Mouse (Mus musculus) myocyte (in vitro differentiated cells): ENCODE results near the gene Adam12. TPM values are rescaled to one million over a fixed set of nuclear protein-coding genes. Genes with fewer than 3 reads are reported as not detected.

Source experiments
- H3K27me3 ChIP-seq: one replicate; pipeline ENCODE4 v1.6.1; 2011; ENCODE audit not compliant: control insufficient read depth, insufficient read depth, insufficient read length
- H3K36me3 ChIP-seq: one replicate; pipeline ENCODE4 v1.6.1; 2011; ENCODE audit not compliant: control insufficient read depth, insufficient read depth
- H3K4me2 ChIP-seq: one replicate; pipeline ENCODE4 v1.6.1; 2011; ENCODE audit warnings: low read depth, control low read depth
- H3K4me3 ChIP-seq: one replicate; pipeline ENCODE4 v1.5.1; 2011; ENCODE audit warnings: mild to moderate bottlenecking, control low read depth, moderate library complexity
- H3K79me2 ChIP-seq: one replicate; pipeline ENCODE4 v1.6.1; 2011; ENCODE audit not compliant: control insufficient read depth, insufficient read depth
- H3ac ChIP-seq: one replicate; pipeline ENCODE4 v1.6.1; 2011; ENCODE audit not compliant: control insufficient read depth, insufficient read length
- CEBPB ChIP-seq: IDR thresholded peaks from 2 replicates; pipeline ENCODE4 v1.6.1; 2011; ENCODE audit warnings: mild to moderate bottlenecking, moderate library complexity; ENCODE audit not compliant: poor library complexity, insufficient read depth, severe bottlenecking
- E2F4 ChIP-seq: IDR thresholded peaks from one replicate; pipeline ENCODE4 v1.6.1; 2011; ENCODE audit warnings: mild to moderate bottlenecking, control low read depth, moderate library complexity; ENCODE audit not compliant: insufficient read depth
- MAX ChIP-seq: IDR thresholded peaks from one replicate; pipeline ENCODE4 v1.6.1; 2011; ENCODE audit warnings: low read depth, mild to moderate bottlenecking, control low read depth
- MYOD1 ChIP-seq, 3 experiments: IDR thresholded peaks; one replicate each; pipeline ENCODE4 v1.6.1; 2011; ENCODE audit warnings: control low read depth in 2 of 3, low read depth in 2 of 3, mild to moderate bottlenecking in 2 of 3, moderate library complexity in 1 of 3; ENCODE audit not compliant: insufficient read length in 2 of 3, control insufficient read depth in 1 of 3
- MYOG ChIP-seq, 3 experiments: IDR thresholded peaks; one replicate each; pipeline ENCODE4 v1.6.1; 2011; ENCODE audit warnings: control low read depth in 2 of 3, low read depth in 2 of 3, mild to moderate bottlenecking in 2 of 3; ENCODE audit not compliant: insufficient read length in 2 of 3, control insufficient read depth in 1 of 3, insufficient read depth in 1 of 3
- POLR2A ChIP-seq: IDR thresholded peaks from one replicate; pipeline ENCODE4 v1.6.1; 2011; ENCODE audit warnings: low read depth, mild to moderate bottlenecking, control low read depth, moderate library complexity; ENCODE audit not compliant: insufficient read length
- POLR2AphosphoS2 ChIP-seq: IDR thresholded peaks from one replicate; pipeline ENCODE4 v1.6.1; 2011; ENCODE audit warnings: low read depth, control low read depth; ENCODE audit not compliant: insufficient read length
- REST ChIP-seq: IDR thresholded peaks from one replicate; pipeline ENCODE4 v1.6.1; 2011; ENCODE audit warnings: mild to moderate bottlenecking, control low read depth, moderate library complexity; ENCODE audit not compliant: insufficient read depth, insufficient read length
- SRF ChIP-seq: IDR thresholded peaks from one replicate; pipeline ENCODE4 v1.6.1; 2011; ENCODE audit warnings: low read depth; ENCODE audit not compliant: control insufficient read depth, insufficient read length
- TCF12 ChIP-seq: IDR thresholded peaks from one replicate; pipeline ENCODE4 v1.6.1; 2011; ENCODE audit warnings: mild to moderate bottlenecking, control low read depth; ENCODE audit not compliant: poor library complexity, insufficient read depth, severe bottlenecking
- TCF3 ChIP-seq: IDR thresholded peaks from one replicate; pipeline ENCODE4 v1.6.1; 2011; ENCODE audit warnings: low read depth, control low read depth; ENCODE audit not compliant: insufficient read length
- USF1 ChIP-seq: IDR thresholded peaks from one replicate; pipeline ENCODE4 v1.6.1; 2011; ENCODE audit warnings: low read depth, mild to moderate bottlenecking, control low read depth, moderate library complexity
- polyA plus RNA-seq: library from polyadenylated mRNA; unstranded; fragments of >200 nt; fragmentation: generic; extraction: Trizol; gene quantifications from one replicate; pipeline ENCODE4 v1.2.1, GENCODE M21; 2012; ENCODE audit warnings: missing spikeins

Gene Adam12
- polyA plus RNA-seq, 1 experiment, result 7.2 TPM

DNA sequence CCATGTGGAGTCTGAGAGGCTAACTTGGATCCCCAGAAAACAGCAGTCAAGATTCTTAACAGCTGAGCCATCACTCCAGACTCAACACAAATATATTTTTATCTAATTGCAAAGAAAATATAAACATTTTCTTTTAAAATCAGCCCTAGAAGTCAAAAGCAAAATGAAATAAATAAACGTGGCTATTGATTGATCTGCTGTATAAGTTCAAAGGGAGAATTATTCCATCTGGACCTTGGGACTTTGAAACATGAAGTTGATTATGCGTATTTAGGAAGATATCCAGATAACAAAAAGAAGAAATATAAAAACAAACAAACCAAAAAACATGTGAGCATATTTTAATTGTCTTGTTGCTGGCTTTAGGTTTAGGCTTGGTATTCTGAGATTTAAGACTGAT is 3.6 kb upstream of the Adam12 start:
- no peaks in the 10 kb centered on the region for H3K27me3 ChIP-seq
- H3K79me2 ChIP-seq, result no peaks in the 10 kb centered on the region
- no peak overlapping the region for H3K4me2 ChIP-seq
- no peaks in the 10 kb centered on the region for H3K36me3 ChIP-seq
- no peak overlapping the region for H3K4me3 ChIP-seq
- H3ac ChIP-seq, result no peak overlapping the region
- TF ChIP-seq MYOG (IDR thresholded peaks at IDR 0.05; ENCODE audit: control insufficient read depth in 1 of 3, insufficient read depth in 1 of 3, insufficient read length in 2 of 3, low read depth in 2 of 3) (no peak), TCF3 (no peak), REST (no peak), POLR2AphosphoS2 (no peak), SRF (no peak), MAX (no peak), MYOD1 (IDR thresholded peaks at IDR 0.05; ENCODE audit: control insufficient read depth in 1 of 3, insufficient read length in 2 of 3, low read depth in 2 of 3) (no peak), USF1 (no peak), E2F4 (no peak), POLR2A (no peak), CEBPB (no peak), TCF12 (no peak)

DNA sequence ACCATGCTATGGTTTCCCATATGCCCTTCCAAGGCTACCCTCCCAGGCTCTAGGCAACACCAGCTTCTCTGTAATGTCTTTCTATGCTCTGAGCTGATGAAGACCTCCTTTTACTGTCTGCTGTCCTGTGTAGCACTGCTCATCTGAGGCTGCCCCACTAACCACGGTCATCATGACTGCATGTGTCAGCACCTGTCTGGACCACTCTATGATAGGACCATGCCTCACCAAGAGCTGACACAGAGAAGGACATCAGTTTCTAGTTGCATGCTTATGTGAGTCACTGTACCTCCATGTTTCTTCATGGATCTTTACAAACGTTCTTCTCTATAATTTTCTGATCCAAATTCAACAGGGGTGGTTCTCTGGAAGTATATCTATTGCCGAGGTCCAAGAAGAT is 1.2 kb downstream of the Adam12 start:
- Histone ChIP-seq H3K4me2 (no peak overlapping the region), H3K36me3 (no peaks in the 10 kb centered on the region), H3K79me2 (no peaks in the 10 kb centered on the region), H3K4me3 (no peak overlapping the region), H3ac (no peak overlapping the region), H3K27me3 (no peaks in the 10 kb centered on the region)
- TF ChIP-seq MYOG (IDR thresholded peaks at IDR 0.05; ENCODE audit: control insufficient read depth in 1 of 3, insufficient read depth in 1 of 3, insufficient read length in 2 of 3, low read depth in 2 of 3), result no peak
- TF ChIP-seq MYOD1 (IDR thresholded peaks at IDR 0.05; ENCODE audit: control insufficient read depth in 1 of 3, insufficient read length in 2 of 3, low read depth in 2 of 3), result peak in 1 of 3 experiments; percentile 27
- TF ChIP-seq REST, result no peak

DNA sequence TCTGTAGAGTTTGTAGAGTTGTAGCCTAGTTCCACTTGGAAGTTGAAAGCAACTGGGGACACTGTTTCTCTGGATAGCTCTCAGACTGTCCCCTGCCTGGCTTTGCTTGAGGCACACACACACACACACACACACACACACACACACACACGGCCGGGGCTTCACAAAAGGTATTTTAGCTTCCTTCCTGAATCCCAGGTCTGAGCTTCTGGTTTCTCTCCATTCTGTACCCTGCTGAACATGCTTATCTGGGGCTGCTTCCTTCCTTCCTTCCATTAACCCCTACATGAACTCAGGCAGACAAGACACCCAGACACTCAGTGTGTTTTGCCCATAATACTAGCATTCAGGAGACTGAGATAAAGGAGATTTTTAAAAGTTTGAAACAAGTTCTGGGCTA is 2.0 kb downstream of the Adam12 start:
- no peaks in the 10 kb centered on the region for H3K36me3 ChIP-seq
- no peak overlapping the region for H3K4me3 ChIP-seq
- TF ChIP-seq TCF12, result no peak
- no peak for TF ChIP-seq POLR2AphosphoS2
- TF ChIP-seq MYOG (IDR thresholded peaks at IDR 0.05; ENCODE audit: control insufficient read depth in 1 of 3, insufficient read depth in 1 of 3, insufficient read length in 2 of 3, low read depth in 2 of 3), result no peak
- no peak for TF ChIP-seq CEBPB
- no peak for TF ChIP-seq USF1
- TF ChIP-seq REST, result no peak
- no peak for TF ChIP-seq MAX
- TF ChIP-seq POLR2A, result no peak
- no peak for TF ChIP-seq SRF
- no peak for TF ChIP-seq TCF3
- TF ChIP-seq E2F4, result no peak
- no peak for TF ChIP-seq MYOD1 (IDR thresholded peaks at IDR 0.05; ENCODE audit: control insufficient read depth in 1 of 3, insufficient read length in 2 of 3, low read depth in 2 of 3)
- no peaks in the 10 kb centered on the region for H3K27me3 ChIP-seq
- H3K4me2 ChIP-seq, result no peak overlapping the region
- no peaks in the 10 kb centered on the region for H3K79me2 ChIP-seq
- no peak overlapping the region for H3ac ChIP-seq

DNA sequence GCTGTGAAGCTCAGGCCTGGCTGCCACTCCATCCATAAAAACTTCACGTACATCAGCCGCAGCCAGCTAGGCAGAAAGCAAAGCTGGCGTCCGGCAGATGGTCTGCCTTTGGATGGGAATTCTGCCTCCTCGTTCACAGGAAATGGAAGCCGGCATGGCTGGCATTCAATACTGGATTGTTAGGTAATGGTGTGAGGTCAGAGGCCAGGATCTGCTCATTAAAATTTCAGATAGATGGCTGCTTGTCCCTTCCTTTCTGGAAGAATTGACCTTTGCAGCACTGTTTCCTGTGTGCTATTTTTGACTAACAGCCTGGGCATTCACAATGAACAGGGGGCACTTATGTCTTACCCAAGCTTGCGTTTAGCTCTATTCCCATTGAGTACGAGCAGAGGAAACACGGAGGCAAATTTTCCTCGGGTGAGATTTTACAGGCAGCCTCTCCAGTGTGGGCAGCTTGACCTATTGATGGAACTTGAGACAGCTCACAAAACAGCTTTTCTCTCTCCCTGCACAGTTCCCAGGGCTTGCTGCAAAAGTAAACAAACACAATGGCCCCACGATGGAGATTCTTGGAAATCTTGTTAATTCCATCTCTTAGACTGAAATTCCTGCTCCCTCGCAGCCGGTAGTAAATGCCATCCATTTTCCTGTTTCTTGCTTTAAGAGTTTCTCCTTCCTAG is 4.0 kb downstream of the Adam12 start:
- Histone ChIP-seq H3ac (no peak overlapping the region), H3K36me3 (no peaks in the 10 kb centered on the region), H3K27me3 (no peaks in the 10 kb centered on the region), H3K4me3 (no peak overlapping the region), H3K4me2 (no peak overlapping the region), H3K79me2 (peaks cover 3% of the 10 kb centered on the region)
- no peak for TF ChIP-seq POLR2AphosphoS2
- TF ChIP-seq TCF3, result no peak
- no peak for TF ChIP-seq TCF12
- no peak for TF ChIP-seq REST
- TF ChIP-seq MYOG (IDR thresholded peaks at IDR 0.05; ENCODE audit: control insufficient read depth in 1 of 3, insufficient read depth in 1 of 3, insufficient read length in 2 of 3, low read depth in 2 of 3), result no peak
- no peak for TF ChIP-seq E2F4
- TF ChIP-seq SRF, result no peak
- TF ChIP-seq CEBPB, result no peak
- no peak for TF ChIP-seq USF1
- TF ChIP-seq MYOD1 (IDR thresholded peaks at IDR 0.05; ENCODE audit: control insufficient read depth in 1 of 3, insufficient read length in 2 of 3, low read depth in 2 of 3), result no peak
- no peak for TF ChIP-seq POLR2A
- TF ChIP-seq MAX, result no peak

DNA sequence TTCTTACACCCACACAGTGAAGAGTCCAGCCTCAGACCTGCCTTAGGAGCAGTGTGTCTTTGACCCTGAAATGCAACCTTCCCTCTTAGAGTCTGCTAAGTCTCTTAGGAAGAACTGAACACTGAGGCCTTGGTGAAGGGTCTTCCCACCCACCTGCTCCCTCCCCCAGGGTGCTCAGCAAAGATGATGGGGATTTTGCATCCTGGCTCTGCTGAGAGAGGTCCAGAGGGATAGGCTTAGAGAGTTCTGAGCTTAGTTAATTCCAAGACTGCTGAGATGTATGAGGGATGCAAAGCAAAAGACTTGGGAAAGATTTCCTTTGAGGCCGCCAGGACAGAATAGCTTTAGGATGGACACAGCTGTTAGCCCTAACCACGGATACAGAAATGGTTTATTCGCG is 4.8 kb downstream of the Adam12 start:
- H3K36me3 ChIP-seq, result no peaks in the 10 kb centered on the region
- TF ChIP-seq E2F4 (no peak), MYOD1 (IDR thresholded peaks at IDR 0.05; ENCODE audit: control insufficient read depth in 1 of 3, insufficient read length in 2 of 3, low read depth in 2 of 3) (peak in 1 of 3 experiments; percentile 9)
- H3ac ChIP-seq, result no peak overlapping the region
- no peak overlapping the region for H3K4me2 ChIP-seq
- H3K27me3 ChIP-seq, result no peaks in the 10 kb centered on the region
- no peak overlapping the region for H3K4me3 ChIP-seq
- H3K79me2 ChIP-seq, result peaks cover 3% of the 10 kb centered on the region
